Mouse (Mus musculus) granulocyte monocyte progenitor cell, adult 5-6 weeks (primary cell): ENCODE measurements around the gene Mnt. TPM values are rescaled to one million over a fixed set of nuclear protein-coding genes. Genes with fewer than 3 reads are reported as not detected.

ENCODE experiments used
- ATAC-seq: replicated peaks from 2 replicates; pipeline ENCODE4 v1.8.0; 2016; ENCODE audit warnings: mild to moderate bottlenecking, moderate TSS enrichment, inconsistent platforms; ENCODE audit not compliant: poor library complexity, severe bottlenecking
- total RNA-seq, 2 experiments: library from RNA; stranded (forward) in 1 of 2; stranded (reverse) in 1 of 2; fragments of 200-712, 200-1000 nt in 1 of 2; fragments of >200 nt in 1 of 2; fragmentation: Nextera tagmentation in 1 of 2; gene quantifications; 2 replicates each; pipeline ENCODE4 v1.2.3; 2014 to 2017

The Mnt gene
- total RNA-seq, 2 experiments from 2014 or later = 6.0 to 14.4 TPM

GRCm38 (mm10) chr11:74842656-74843434, 12.1 kb downstream of the Mnt start:
- no peak for ATAC-seq

- no peak for ATAC-seq
Measured at GRCm38 (mm10) chr11:74843435-74843714, 12.7 kb downstream of the Mnt start.

GRCm38 (mm10) chr11:74843761-74844160, 13.0 kb downstream of the Mnt start:
- no peak for ATAC-seq

- no peak for ATAC-seq
Measured at GRCm38 (mm10) chr11:74845784-74846183, 15.1 kb downstream of the Mnt start.

- peak; percentile 83 for ATAC-seq
Measured at GRCm38 (mm10) chr11:74847919-74848521, 17.3 kb downstream of the Mnt start.

- no peak for ATAC-seq
Measured at GRCm38 (mm10) chr11:74850998-74851661, 20.4 kb downstream of the Mnt start.

- ATAC-seq = no peak
Measured at GRCm38 (mm10) chr11:74857756-74858155, 27.0 kb downstream of the Mnt start.

GRCm38 (mm10) chr11:74862129-74862528, 31.4 kb downstream of the Mnt start:
- no peak for ATAC-seq

GRCm38 (mm10) chr11:74863471-74863870, 32.8 kb downstream of the Mnt start:
- ATAC-seq = no peak

- ATAC-seq = no peak
Measured at GRCm38 (mm10) chr11:74864421-74864820, 33.7 kb downstream of the Mnt start.

- ATAC-seq = no peak
Measured at GRCm38 (mm10) chr11:74865252-74865651, 34.5 kb downstream of the Mnt start.

GRCm38 (mm10) chr11:74866640-74867039, 35.9 kb downstream of the Mnt start:
- ATAC-seq = no peak

- ATAC-seq = no peak
Measured at GRCm38 (mm10) chr11:74867181-74867580, 36.5 kb downstream of the Mnt start.

GRCm38 (mm10) chr11:74868046-74868760, 37.5 kb downstream of the Mnt start:
- no peak for ATAC-seq

GRCm38 (mm10) chr11:74869603-74870002, 38.9 kb downstream of the Mnt start:
- ATAC-seq = no peak

GRCm38 (mm10) chr11:74870544-74870943, 39.8 kb downstream of the Mnt start:
- no peak for ATAC-seq

- no peak; the same call in 1 of the 2 replicates for ATAC-seq
Measured at GRCm38 (mm10) chr11:74870991-74871622, 40.4 kb downstream of the Mnt start.

- no peak for ATAC-seq
Measured at GRCm38 (mm10) chr11:74874630-74875029, 43.9 kb downstream of the Mnt start.

- no peak for ATAC-seq
Measured at GRCm38 (mm10) chr11:74876801-74877200, 46.1 kb downstream of the Mnt start.

GRCm38 (mm10) chr11:74880999-74881398, 50.3 kb downstream of the Mnt start:
- ATAC-seq = no peak

- no peak for ATAC-seq
Measured at GRCm38 (mm10) chr11:74881979-74882378, 51.3 kb downstream of the Mnt start.
